Mouse (Mus musculus) heart, adult 2 months (tissue): ENCODE measurements at regions not wholly inside any gene's neighbourhood (a gene's known extent, or its start where the extent isn't known, plus 50 kb on each side); places are given as distances from the start of the nearest gene placed in this dataset.
A peak's percentile ranks its signal among the peaks of the same experiment; 100 is the strongest.

Experiments used
- DNase-seq, 2 experiments: peaks; one replicate each; pipeline ENCODE4 v3.0.0; 2021
- H3K27ac ChIP-seq: fragments of 200-600 bp; 2 replicates; pipeline ENCODE4 v1.8.1; 2022
- H3K27me3 ChIP-seq: fragments of 200-500 bp; 2 replicates; pipeline ENCODE4 v1.6.1; 2012; ENCODE audit warnings: mild to moderate bottlenecking, low read length, inconsistent platforms, mixed read lengths; ENCODE audit not compliant: control insufficient read depth, insufficient read depth
- H3K36me3 ChIP-seq: fragments of 200-500 bp; 2 replicates; pipeline ENCODE4 v1.6.1; 2012; ENCODE audit warnings: low read length, inconsistent platforms; ENCODE audit not compliant: control insufficient read depth, insufficient read depth
- H3K4me1 ChIP-seq: fragments of 200-500 bp; 2 replicates; pipeline ENCODE4 v1.6.1; 2011; ENCODE audit warnings: low read length; ENCODE audit not compliant: control insufficient read depth, insufficient read depth
- H3K4me3 ChIP-seq: fragments of 200-600 bp; 2 replicates; pipeline ENCODE4 v1.8.1; 2022
- H3K79me2 ChIP-seq: fragments of 200-500 bp; replicated peaks from 2 replicates; pipeline ENCODE4 v1.6.1; 2012; ENCODE audit warnings: mild to moderate bottlenecking, inconsistent platforms, low read length, moderate library complexity, mixed read lengths; ENCODE audit not compliant: control insufficient read depth, insufficient read depth
- H3K9ac ChIP-seq: fragments of 200-500 bp; 2 replicates; pipeline ENCODE4 v1.6.1; 2012; ENCODE audit warnings: low read depth, mild to moderate bottlenecking, control low read depth, inconsistent platforms, low read length, mixed read lengths
- CTCF ChIP-seq: fragments of 200-600 bp; IDR thresholded peaks from 2 replicates; pipeline ENCODE4 v1.8.1; 2022; ENCODE audit warnings: antibody characterized with exemption, mild to moderate bottlenecking, moderate library complexity
- EP300 ChIP-seq: fragments of 200-500 bp; IDR thresholded peaks from 2 replicates; pipeline ENCODE4 v1.6.1; 2011; ENCODE audit warnings: low read depth, low read length, control low read depth; ENCODE audit not compliant: insufficient read depth
- POLR2A ChIP-seq: fragments of 200-500 bp; IDR thresholded peaks from 2 replicates; pipeline ENCODE4 v1.6.1; 2011; ENCODE audit warnings: mild to moderate bottlenecking, low read depth, low read length, control low read depth; ENCODE audit not compliant: insufficient read depth
- WGBS: fragments of 180-500 bp; shearing (Covaris S2); methylation state at CpG from one replicate; pipeline ENCODE4 v1.1.7; 2018; 5-methylcytosine and 5-hydroxymethylcytosine counted together
- intact Hi-C: fragments of 180-260 bp; cut with DNase I; formaldehyde crosslinking; loops from one replicate; pipeline ENCODE4 v1.15.1; 2025

- intact Hi-C loops: loop anchor here (5.0 kb wide), 3 partner anchors 68 to 433 kb away; no protein-coding TSS in a partner anchor
- no peaks in the 10 kb centered on the region for H3K79me2 ChIP-seq
- peak overlapping the region; percentile 37 for H3K27ac ChIP-seq
- no peak for DNase-seq
- no peaks in the 10 kb centered on the region for H3K36me3 ChIP-seq
- no peak overlapping the region for H3K4me3 ChIP-seq
- peaks cover 5% of the 10 kb centered on the region for H3K4me1 ChIP-seq
- TF ChIP-seq POLR2A: no peak
- no peak for TF ChIP-seq EP300
- TF ChIP-seq CTCF: no peak
- H3K9ac ChIP-seq: no peak overlapping the region
- H3K27me3 ChIP-seq: no peaks in the 10 kb centered on the region
- WGBS: 50% methylated on average over 3 of the region's 3 CpGs
These were observed 328.8 kb downstream of the Mtx2 start for GRCm38 (mm10) chr2:75154448-75154847.

DNA sequence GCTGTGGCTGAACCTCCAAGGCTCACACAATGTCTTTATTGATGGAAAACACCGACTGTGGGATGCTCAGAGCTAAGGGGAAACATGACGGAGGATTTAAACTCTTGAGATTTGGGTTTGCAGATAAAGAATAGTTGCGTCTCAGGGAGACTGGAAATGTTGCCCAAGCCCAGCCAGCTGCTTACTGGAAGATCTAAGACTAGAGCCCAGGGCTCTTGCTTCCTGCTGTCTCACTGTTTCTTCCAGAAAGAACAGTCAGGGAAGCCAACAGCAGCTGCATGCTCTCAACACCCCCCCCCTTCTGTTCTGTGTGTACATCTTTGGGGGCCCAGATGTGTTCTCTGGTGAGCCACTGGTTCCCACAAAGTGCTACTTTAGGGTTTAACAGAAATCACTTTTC is 333.0 kb downstream of the Mtx2 start:
- no peaks in the 10 kb centered on the region for H3K27me3 ChIP-seq
- peak; percentile 53 to 72 for DNase-seq
- H3K9ac ChIP-seq: no peak overlapping the region
- intact Hi-C loops: no loop called here
- TF ChIP-seq EP300: 0 out of 2 replicates have a peak, but pooled peaks have one; percentile 49
- TF ChIP-seq POLR2A: no peak
- TF ChIP-seq CTCF: no peak
- H3K36me3 ChIP-seq: no peaks in the 10 kb centered on the region
- H3K27ac ChIP-seq: peak overlapping the region; percentile 43; the same call in 1 of the 2 replicates
- WGBS: 52% methylated on average over 3 of the region's 3 CpGs
- H3K79me2 ChIP-seq: no peaks in the 10 kb centered on the region
- H3K4me1 ChIP-seq: peaks cover 3% of the 10 kb centered on the region
- no peak overlapping the region for H3K4me3 ChIP-seq

GRCm38 (mm10) chr2:75161075-75161474 is 335.5 kb downstream of the Mtx2 start:
- Histone ChIP-seq H3K4me3 (no peak overlapping the region), H3K9ac (no peak overlapping the region), H3K79me2 (no peaks in the 10 kb centered on the region), H3K27ac (no peak overlapping the region), H3K36me3 (no peaks in the 10 kb centered on the region), H3K27me3 (no peaks in the 10 kb centered on the region), H3K4me1 (no peaks in the 10 kb centered on the region; the same call in 1 of the 2 replicates)
- intact Hi-C loops: no loop called here
- 74% methylated on average over 14 of the region's 14 CpGs for WGBS
- no peak for TF ChIP-seq CTCF
- TF ChIP-seq POLR2A: no peak
- TF ChIP-seq EP300: no peak
- DNase-seq: no peak

- no peak overlapping the region for H3K27ac ChIP-seq
- no peaks in the 10 kb centered on the region for H3K36me3 ChIP-seq
- DNase-seq: no peak
- TF ChIP-seq EP300: no peak
- TF ChIP-seq CTCF: no peak
- TF ChIP-seq POLR2A: no peak
- no peaks in the 10 kb centered on the region for H3K27me3 ChIP-seq
- no peaks in the 10 kb centered on the region for H3K4me1 ChIP-seq
- intact Hi-C loops: no loop called here
- H3K9ac ChIP-seq: no peak overlapping the region
- H3K79me2 ChIP-seq: no peaks in the 10 kb centered on the region
- WGBS: 78% methylated on average over 4 of the region's 4 CpGs
- H3K4me3 ChIP-seq: no peak overlapping the region
These were observed 339.4 kb downstream of the Mtx2 start for GRCm38 (mm10) chr2:75164987-75165386.

DNA sequence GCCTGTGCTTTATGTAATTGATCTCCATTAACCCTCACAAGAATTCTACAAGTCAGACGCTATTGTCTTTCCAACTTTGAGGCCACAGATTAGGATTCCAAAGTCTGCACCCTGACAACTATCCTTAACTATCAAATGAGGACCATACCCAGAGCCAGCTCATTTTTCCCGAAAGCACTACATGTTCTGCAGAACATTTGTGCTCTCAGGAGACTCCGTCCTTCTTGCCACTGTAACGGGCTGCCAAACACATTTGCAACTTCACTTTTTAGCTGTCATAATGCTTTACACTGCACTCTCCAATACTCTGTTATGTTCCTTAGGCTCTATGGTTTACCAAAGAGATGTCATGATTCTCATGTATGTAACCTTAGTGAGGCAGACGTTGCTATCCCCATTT is 350.7 kb downstream of the Mtx2 start:
- TF ChIP-seq CTCF (no peak), POLR2A (no peak), EP300 (no peak)
- H3K4me3 ChIP-seq: no peak overlapping the region
- H3K36me3 ChIP-seq: no peaks in the 10 kb centered on the region
- DNase-seq: no peak
- no peaks in the 10 kb centered on the region for H3K79me2 ChIP-seq
- H3K27me3 ChIP-seq: no peaks in the 10 kb centered on the region
- 84% methylated on average over 5 of the region's 5 CpGs for WGBS
- intact Hi-C loops: no loop called here
- no peak overlapping the region for H3K27ac ChIP-seq
- no peak overlapping the region for H3K9ac ChIP-seq
- H3K4me1 ChIP-seq: no peaks in the 10 kb centered on the region

- H3K9ac ChIP-seq: no peak overlapping the region
- intact Hi-C loops: no loop called here
- no peak overlapping the region for H3K4me3 ChIP-seq
- 74% methylated on average over 4 of the region's 4 CpGs for WGBS
- H3K79me2 ChIP-seq: no peaks in the 10 kb centered on the region
- TF ChIP-seq POLR2A: no peak
- no peak for TF ChIP-seq CTCF
- H3K36me3 ChIP-seq: no peaks in the 10 kb centered on the region
- DNase-seq: no peak
- no peak overlapping the region for H3K27ac ChIP-seq
- no peaks in the 10 kb centered on the region for H3K27me3 ChIP-seq
- no peaks in the 10 kb centered on the region for H3K4me1 ChIP-seq
These were observed 357.7 kb downstream of the Mtx2 start for GRCm38 (mm10) chr2:75183293-75183692.
